Mouse (Mus musculus) cerebellum, postnatal 36 days (tissue): Measurements from ENCODE around the gene Plscr1.

ENCODE experiments used
- DNase-seq, 2 experiments: peaks; one replicate each; pipeline ENCODE4 v3.0.0; 2021 to 2022; ENCODE audit warnings: mixed read lengths in 2 of 2

The Plscr1 gene

GRCm38 (mm10) chr9:92309077-92309476 lies 59.5 kb downstream of the Plscr1 start, which contains the start of gene 1700057G04Rik:
Gene 1700057G04Rik, plus strand, starts transcription at chr9:92309377.
- DNase-seq, result no peak

- no peak for DNase-seq
Observed at GRCm38 (mm10) chr9:92316791-92317190, 67.2 kb downstream of the Plscr1 start.
